Mouse (Mus musculus): ENCODE measurements around the gene Otol1. TPM values are rescaled to one million over a fixed set of nuclear protein-coding genes. Genes with fewer than 3 reads are reported as not detected.

Gene Otol1
- polyA plus RNA-seq, 1 experiment from 2014 or later = not detected

- Histone ChIP-seq H3K9ac (no peak overlapping the region), H3K27ac (no peak overlapping the region), H3K9me3 (no peaks in the 10 kb centered on the region), H3K4me1 (no peaks in the 10 kb centered on the region), H3K4me3 (no peak overlapping the region), H3K4me2 (no peak overlapping the region), H3K36me3 (no peaks in the 10 kb centered on the region), H3K27me3 (no peaks in the 10 kb centered on the region)
- 38% methylated on average over 4 of the region's 4 CpGs for WGBS
- ATAC-seq (ENCODE audit: insufficient number of reproducible peaks, low FRiP score, low TSS enrichment, low read depth) = no peak
These were observed 28.2 kb downstream of the Otol1 start for GRCm38 (mm10) chr3:70035593-70035992.

Other genes with a start within 250 kb of the Otol1 start
- 0.38 and 0.46 TPM in 2 replicates for gene Sptssb, start 147.7 kb upstream of the Otol1 start, polyA plus RNA-seq (2015; fragmentation: Nextera tagmentation; extraction: Ambion mirVana)

Measured in limb, embryonic 15.5 days (tissue).